Comparison of ENCODE assay signal across 9 mouse cellular contexts in the genomic region with DNA sequence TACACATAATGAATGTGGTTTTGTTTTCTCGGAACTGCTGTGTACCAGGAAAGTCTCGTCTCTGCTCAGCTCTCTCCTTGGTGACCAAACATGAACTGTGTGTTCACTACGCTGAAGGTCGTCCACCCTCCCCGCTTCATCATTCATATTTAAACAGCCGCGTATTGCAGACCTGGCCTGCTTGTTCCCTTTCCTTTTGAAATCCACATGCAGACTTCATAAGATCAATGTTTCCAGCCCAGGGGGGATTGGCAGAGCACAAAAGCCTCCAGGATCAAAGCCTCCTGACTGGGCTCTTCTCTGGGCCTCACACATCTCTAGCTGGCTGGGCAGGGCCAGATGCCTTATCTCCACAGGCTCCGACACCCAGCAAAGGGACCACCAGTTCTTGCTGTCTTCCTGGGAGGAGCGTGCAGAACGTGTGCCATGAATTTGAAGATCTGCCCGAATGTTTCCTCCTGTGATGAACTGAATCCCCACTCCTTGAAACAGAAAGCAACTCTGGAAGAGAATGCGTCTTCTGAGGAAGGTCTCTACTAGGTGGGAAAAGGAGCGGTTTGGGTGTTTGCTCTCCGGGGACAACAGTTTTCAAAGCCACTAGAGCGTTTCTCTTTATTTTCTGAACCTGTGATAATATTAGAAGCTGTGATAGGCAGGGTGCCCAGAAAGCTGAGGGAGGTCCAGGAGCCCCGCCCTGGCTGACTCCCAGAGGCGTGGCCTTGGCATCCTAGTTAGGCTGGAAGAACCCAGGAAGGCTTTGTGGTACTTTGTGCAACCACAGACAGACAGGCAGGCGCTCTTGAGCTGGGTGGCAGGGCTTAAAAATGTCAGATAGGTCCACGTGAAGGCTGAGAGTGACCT. TPM values are rescaled to one million over a fixed set of nuclear protein-coding genes. Genes with fewer than 3 reads are reported as not detected.
DNase-seq lines count a peak whose midpoint lies in the region; ATAC-seq lines count a peak whose summit lies in the region.
"Had no signal": no experiment of that assay in that cellular context is flagged by ENCODE, and none has a peak within 500 bp of the region (broad histone marks: within the 10 kb centered on the region; RNA-seq: fewer than 3 reads in every experiment).

No protein-coding gene starts in this region.

- H3K4me2 ChIP-seq in heart, embryonic 13.5 days = peak overlapping the region; percentile 49
- H3K4me2 ChIP-seq in stomach, embryonic 16.5 days (ENCODE audit: low read depth, low read length) = peak overlapping the region; percentile 10
- H3K4me2 ChIP-seq: limb, embryonic 15.5 days had no signal

- no peak for ATAC-seq in heart, embryonic 13.5 days (ENCODE audit: extremely low read depth, insufficient number of reproducible peaks, low FRiP score, low TSS enrichment)
- ATAC-seq in stomach, embryonic 16.5 days (ENCODE audit: insufficient read depth, low FRiP score) = peak; percentile 80

- 0 out of 2 replicates have a peak, but pooled peaks cover 2% of the 10 kb centered on the region for H3K27me3 ChIP-seq in heart, embryonic 13.5 days (replicated peaks)
- H3K27me3 ChIP-seq in stomach, embryonic 16.5 days (ENCODE audit: control insufficient read depth, insufficient read depth, low read length) = no peaks in the 10 kb centered on the region
- H3K27me3 ChIP-seq: limb, embryonic 15.5 days had no signal

- 40% methylated on average over 19 of the region's 19 CpGs for WGBS in heart, embryonic 13.5 days
- WGBS in stomach, embryonic 16.5 days = 42% methylated on average over 19 of the region's 19 CpGs

- H3K4me3 ChIP-seq in heart, embryonic 13.5 days = 0 out of 2 replicates have a peak overlapping the region, but pooled peaks have one; percentile 13
- no peak overlapping the region for H3K4me3 ChIP-seq in stomach, embryonic 16.5 days (replicated peaks; ENCODE audit: low read length)
- H3K4me3 ChIP-seq: limb, embryonic 15.5 days had no signal

- H3K27ac ChIP-seq in heart, embryonic 13.5 days (replicated peaks) = peak overlapping the region; percentile 62
- no peak overlapping the region; the same call in 1 of the 2 replicates for H3K27ac ChIP-seq in stomach, embryonic 16.5 days (ENCODE audit: low read length)
- H3K27ac ChIP-seq: limb, embryonic 15.5 days had no signal

- H3K4me1 ChIP-seq in heart, embryonic 13.5 days = peaks cover 15% of the 10 kb centered on the region
- no peaks in the 10 kb centered on the region for H3K4me1 ChIP-seq in stomach, embryonic 16.5 days (ENCODE audit: control insufficient read depth, insufficient read depth, low read length)

- DNase-seq in kidney, postnatal 25 days = peak; percentile 58 to 69
- no peak for DNase-seq in kidney, adult 11 months
- peak; percentile 92 for DNase-seq in adrenal gland, adult 2 months
- peak; percentile 27 for DNase-seq in lung, postnatal 10 days
- DNase-seq in right cerebral cortex, postnatal 4 days = no peak
- DNase-seq in urinary bladder, adult 2 months (ENCODE audit: low spot score) = no peak

- peaks cover 7% of the 10 kb centered on the region for H3K9me3 ChIP-seq in heart, embryonic 13.5 days
- H3K9me3 ChIP-seq in stomach, embryonic 16.5 days (replicated peaks; ENCODE audit: control insufficient read depth, low read length) = 0 out of 2 replicates have a peak, but pooled peaks cover 5% of the 10 kb centered on the region
- H3K9me3 ChIP-seq: limb, embryonic 15.5 days had no signal

- 0 out of 2 replicates have a peak, but pooled peaks cover 3% of the 10 kb centered on the region for H3K36me3 ChIP-seq in heart, embryonic 13.5 days
- no peaks in the 10 kb centered on the region for H3K36me3 ChIP-seq in stomach, embryonic 16.5 days (ENCODE audit: control insufficient read depth, insufficient read depth, low read length)
- H3K36me3 ChIP-seq: limb, embryonic 15.5 days had no signal

- H3K9ac ChIP-seq in heart, embryonic 13.5 days = peak overlapping the region; percentile 44; the same call in 1 of the 2 replicates
- H3K9ac ChIP-seq in stomach, embryonic 16.5 days (ENCODE audit: low read length) = 0 out of 2 replicates have a peak overlapping the region, but pooled peaks have one; percentile 15
- H3K9ac ChIP-seq: limb, embryonic 15.5 days had no signal

RNA-seq across cellular contexts. Expression of a gene that starts 10.0 kb away (rescaled TPM):
- 10 to 100 TPM in 1 of 2 experiments, 1 to 10 TPM in 1; 9.1 to 16.1 TPM for total RNA-seq in adrenal gland, adult 2 months (2021)
- 4.3 and 4.5 TPM in 2 replicates for polyA plus RNA-seq in adrenal gland, adult 2 months (2012; rRNA removed)
- polyA plus RNA-seq in heart, embryonic 13.5 days (2015; fragmentation: Nextera tagmentation; extraction: Ambion mirVana) = 0.36 and 0.78 TPM in 2 replicates
- 0.55 and 0.81 TPM in 2 replicates for polyA plus RNA-seq in stomach, embryonic 16.5 days (2015; fragmentation: Nextera tagmentation; extraction: Ambion mirVana)
- 3.0 and 5.3 TPM in 2 replicates for polyA plus RNA-seq in urinary bladder, adult 2 months (2012; rRNA removed)

RNA-seq across cellular contexts. Expression of a gene that starts 12.9 kb away (rescaled TPM):
- 100 to 1,000 TPM; 161 to 186 TPM for total RNA-seq in adrenal gland, adult 2 months (2021)
- polyA plus RNA-seq in adrenal gland, adult 2 months (2012; rRNA removed) = 218 and 257 TPM in 2 replicates
- polyA plus RNA-seq in heart, embryonic 13.5 days (2015; fragmentation: Nextera tagmentation; extraction: Ambion mirVana) = 168 and 174 TPM in 2 replicates
- polyA plus RNA-seq in stomach, embryonic 16.5 days (2015; fragmentation: Nextera tagmentation; extraction: Ambion mirVana) = 121 and 150 TPM in 2 replicates
- polyA plus RNA-seq in urinary bladder, adult 2 months (2012; rRNA removed) = 47.7 and 53.9 TPM in 2 replicates

Comparison
In these comparisons a context has a peak if more than half of its experiments do, and no peak if none do; other contexts are left out.
1. DNase-seq: peak in kidney, postnatal 25 days (2 of 2), adrenal gland, adult 2 months (single experiment) and lung, postnatal 10 days (single experiment); none in kidney, adult 11 months (single experiment), right cerebral cortex, postnatal 4 days (single experiment) and urinary bladder, adult 2 months (single experiment).